Mouse (Mus musculus) cortical plate, adult 2 months (tissue): ENCODE data around the gene Ankrd55.

Source experiments
- CTCF ChIP-seq: fragments of 200-500 bp; IDR thresholded peaks from 2 replicates; pipeline ENCODE4 v1.5.1; 2011; ENCODE audit warnings: mild to moderate bottlenecking, control low read depth, low read length; ENCODE audit not compliant: insufficient read depth; ENCODE audit errors: extremely low read depth
- POLR2A ChIP-seq: fragments of 200-500 bp; IDR thresholded peaks from 2 replicates; pipeline ENCODE4 v1.6.1; 2011; ENCODE audit warnings: mild to moderate bottlenecking, low read length, control low read depth; ENCODE audit not compliant: insufficient read depth; ENCODE audit errors: extremely low read depth

DNA sequence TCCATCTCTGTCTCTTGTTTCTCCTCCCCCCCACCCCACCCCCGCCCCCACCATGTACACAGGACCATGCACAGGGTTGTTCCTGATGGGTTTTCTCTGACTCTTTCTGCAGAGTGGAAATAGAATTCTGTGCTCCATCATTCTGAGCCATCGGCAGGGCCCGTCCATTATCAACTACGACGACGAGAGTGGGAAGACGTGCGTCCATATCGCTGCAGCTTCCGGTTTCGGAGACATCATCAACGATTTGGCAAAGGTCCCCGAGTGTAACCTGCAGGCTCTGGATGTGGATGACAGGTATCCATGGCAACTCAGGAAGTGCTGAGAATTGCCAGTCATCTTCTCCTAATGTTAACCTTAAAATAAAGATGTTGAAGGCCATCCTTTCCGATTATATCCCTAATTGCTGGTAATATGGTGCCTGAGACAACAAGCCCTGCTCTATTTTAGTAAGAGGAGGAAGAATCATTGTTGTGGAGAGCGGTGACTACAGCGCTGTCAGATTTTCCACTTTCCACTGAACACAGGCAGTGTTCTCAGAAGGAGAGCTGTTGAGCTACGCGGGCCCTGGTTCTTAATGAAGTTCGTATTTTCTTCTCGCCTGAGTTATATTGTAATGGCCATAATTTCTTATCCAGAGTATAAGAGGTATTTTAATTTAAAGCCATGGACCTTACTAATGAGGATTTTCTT, 67.7 kb downstream of the Ankrd55 start:
- no peak for TF ChIP-seq POLR2A
- TF ChIP-seq CTCF, result no peak
